Mouse (Mus musculus): Measurements from ENCODE around the gene Ptdss2.

Ptdss2 gene

DNA sequence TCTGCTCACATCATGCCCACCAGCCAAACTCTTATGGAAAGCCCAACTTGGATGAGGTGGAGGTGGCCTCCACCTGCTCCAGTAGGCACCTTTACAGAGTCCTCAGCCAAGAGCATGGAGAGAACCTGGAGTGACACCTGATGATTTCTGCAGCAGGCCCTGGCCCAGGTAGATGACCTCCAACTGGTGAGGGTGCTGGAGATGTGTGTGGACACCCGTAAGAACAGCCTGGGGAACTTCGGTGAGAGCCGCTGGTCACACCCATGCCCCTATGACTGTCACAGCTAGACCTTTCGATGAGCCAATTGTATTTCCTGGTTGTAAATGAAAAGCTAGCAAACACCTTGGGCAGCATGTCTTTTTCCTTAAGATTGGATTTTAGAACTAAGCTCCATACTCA lies 75.9 kb downstream of the Ptdss2 start:
- peaks cover 7% of the 10 kb centered on the region; the same call in 1 of the 2 replicates for H3K36me3 ChIP-seq (ENCODE audit: insufficient read depth, low read length)
- no peak overlapping the region for H3K4me3 ChIP-seq (replicated peaks; ENCODE audit: low read length)
- no peaks in the 10 kb centered on the region for H3K9me3 ChIP-seq (ENCODE audit: low read length)
- H3K27me3 ChIP-seq (ENCODE audit: insufficient read depth, low read length): no peaks in the 10 kb centered on the region
- TF ChIP-seq POU5F1 (IDR thresholded peaks at IDR 0.05; ENCODE audit: borderline replicate concordance, low read length): no peak
- TF ChIP-seq CTCF (conservative IDR thresholded peaks at IDR 0.05; ENCODE audit: low read length): no peak
- no peak for TF ChIP-seq NANOG (IDR thresholded peaks at IDR 0.05; ENCODE audit: borderline replicate concordance, low read length)
- peaks cover 19% of the 10 kb centered on the region for H3K4me1 ChIP-seq (replicated peaks; ENCODE audit: low read depth, low read length)

DNA sequence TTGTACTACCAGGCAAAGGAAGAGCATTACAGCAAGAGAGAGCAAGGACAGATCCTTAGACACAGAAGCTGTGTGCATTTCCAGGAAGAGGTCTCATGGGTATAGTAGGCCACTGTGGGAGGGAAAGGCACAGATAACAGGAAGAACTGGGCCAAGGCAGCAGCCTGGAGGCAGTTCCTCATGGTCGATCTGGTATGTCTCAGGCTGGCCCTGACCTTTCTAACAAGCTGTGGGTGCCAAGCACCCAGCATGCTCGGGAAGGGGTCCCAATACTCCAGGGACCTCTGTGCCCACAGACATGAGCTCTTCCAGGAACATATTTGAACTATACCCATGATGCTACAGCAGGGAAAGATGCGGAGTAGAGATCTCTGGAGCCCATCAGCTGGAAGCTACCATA lies 82.4 kb downstream of the Ptdss2 start:
- Histone ChIP-seq H3K4me3 (replicated peaks; ENCODE audit: low read length) (no peak overlapping the region), H3K4me1 (replicated peaks; ENCODE audit: low read depth, low read length) (no peaks in the 10 kb centered on the region), H3K9me3 (ENCODE audit: low read length) (no peaks in the 10 kb centered on the region), H3K36me3 (ENCODE audit: insufficient read depth, low read length) (peaks cover 4% of the 10 kb centered on the region), H3K27me3 (ENCODE audit: insufficient read depth, low read length) (no peaks in the 10 kb centered on the region)
- TF ChIP-seq POU5F1 (IDR thresholded peaks at IDR 0.05; ENCODE audit: borderline replicate concordance, low read length): no peak
- TF ChIP-seq NANOG (IDR thresholded peaks at IDR 0.05; ENCODE audit: borderline replicate concordance, low read length): no peak
- TF ChIP-seq CTCF (conservative IDR thresholded peaks at IDR 0.05; ENCODE audit: low read length): no peak

DNA sequence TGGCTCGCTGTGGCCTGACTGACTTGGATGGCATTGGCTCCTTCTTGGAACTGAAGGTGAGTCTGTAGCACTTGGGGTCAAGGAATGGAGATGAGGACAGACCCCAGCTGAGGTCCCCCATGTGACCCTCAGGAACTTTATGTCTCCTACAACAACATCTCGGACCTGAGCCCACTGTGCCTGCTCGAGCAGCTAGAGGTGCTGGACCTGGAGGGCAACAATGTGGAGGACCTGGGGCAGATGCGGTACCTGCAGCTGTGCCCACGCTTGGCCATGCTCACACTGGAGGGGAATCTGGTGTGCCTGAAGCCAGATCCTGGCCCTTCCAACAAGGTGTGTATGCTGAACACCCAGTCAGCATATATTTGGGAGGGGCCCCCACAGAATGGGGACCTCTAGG lies 83.3 kb downstream of the Ptdss2 start:
- Histone ChIP-seq H3K27me3 (ENCODE audit: insufficient read depth, low read length) (no peaks in the 10 kb centered on the region), H3K4me3 (replicated peaks; ENCODE audit: low read length) (no peak overlapping the region), H3K36me3 (ENCODE audit: insufficient read depth, low read length) (peaks cover 14% of the 10 kb centered on the region), H3K9me3 (ENCODE audit: low read length) (no peaks in the 10 kb centered on the region), H3K4me1 (replicated peaks; ENCODE audit: low read depth, low read length) (peaks cover 6% of the 10 kb centered on the region)
- TF ChIP-seq POU5F1 (IDR thresholded peaks at IDR 0.05; ENCODE audit: borderline replicate concordance, low read length): no peak
- no peak for TF ChIP-seq NANOG (IDR thresholded peaks at IDR 0.05; ENCODE audit: borderline replicate concordance, low read length)
- no peak for TF ChIP-seq CTCF (conservative IDR thresholded peaks at IDR 0.05; ENCODE audit: low read length)

DNA sequence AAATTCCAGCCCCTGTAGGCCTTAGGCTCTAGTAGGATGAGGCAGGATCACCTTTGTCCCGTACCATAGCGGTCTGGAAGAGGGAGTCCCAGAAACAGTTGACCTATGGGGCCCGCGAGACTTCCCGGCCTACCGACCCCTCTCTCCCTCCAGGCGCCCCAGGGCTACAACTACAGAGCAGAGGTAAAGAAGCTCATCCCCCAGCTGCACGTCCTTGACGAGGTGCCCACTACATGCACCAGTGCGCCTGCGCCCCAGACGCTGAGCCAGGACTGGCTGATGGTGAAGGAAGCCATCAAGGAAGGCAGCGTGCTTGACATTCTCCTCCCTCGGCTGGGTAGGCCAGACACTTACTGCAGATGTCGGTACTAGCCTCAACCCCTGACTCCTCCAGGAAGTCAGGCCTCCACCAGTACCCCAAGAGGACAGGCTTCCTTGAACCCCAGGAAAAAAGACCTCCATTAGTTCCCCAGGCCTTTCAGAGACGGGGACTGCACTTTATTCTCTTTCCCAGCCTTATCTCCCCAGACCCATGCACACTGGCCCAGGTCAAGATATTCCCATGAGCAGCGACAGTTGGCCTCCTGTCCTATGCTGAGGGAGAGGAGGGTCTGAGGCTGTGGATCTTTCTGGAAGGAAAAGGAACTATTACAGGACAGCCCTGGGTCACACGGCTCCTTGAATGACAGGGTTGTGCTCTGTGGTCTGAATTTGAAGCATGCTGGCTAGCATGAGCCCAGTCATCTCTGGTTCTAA lies 84.2 kb downstream of the Ptdss2 start:
- Histone ChIP-seq H3K36me3 (ENCODE audit: insufficient read depth, low read length) (peaks cover 19% of the 10 kb centered on the region), H3K9me3 (ENCODE audit: low read length) (no peaks in the 10 kb centered on the region), H3K27me3 (ENCODE audit: insufficient read depth, low read length) (no peaks in the 10 kb centered on the region), H3K4me1 (replicated peaks; ENCODE audit: low read depth, low read length) (peaks cover 11% of the 10 kb centered on the region), H3K4me3 (replicated peaks; ENCODE audit: low read length) (no peak overlapping the region)
- no peak for TF ChIP-seq CTCF (conservative IDR thresholded peaks at IDR 0.05; ENCODE audit: low read length)
- no peak for TF ChIP-seq POU5F1 (IDR thresholded peaks at IDR 0.05; ENCODE audit: borderline replicate concordance, low read length)
- no peak for TF ChIP-seq NANOG (IDR thresholded peaks at IDR 0.05; ENCODE audit: borderline replicate concordance, low read length)

Measured in E14TG2a.4 (cell line).